Mouse (Mus musculus): Measurements from ENCODE around the gene Gm45021.

DNA sequence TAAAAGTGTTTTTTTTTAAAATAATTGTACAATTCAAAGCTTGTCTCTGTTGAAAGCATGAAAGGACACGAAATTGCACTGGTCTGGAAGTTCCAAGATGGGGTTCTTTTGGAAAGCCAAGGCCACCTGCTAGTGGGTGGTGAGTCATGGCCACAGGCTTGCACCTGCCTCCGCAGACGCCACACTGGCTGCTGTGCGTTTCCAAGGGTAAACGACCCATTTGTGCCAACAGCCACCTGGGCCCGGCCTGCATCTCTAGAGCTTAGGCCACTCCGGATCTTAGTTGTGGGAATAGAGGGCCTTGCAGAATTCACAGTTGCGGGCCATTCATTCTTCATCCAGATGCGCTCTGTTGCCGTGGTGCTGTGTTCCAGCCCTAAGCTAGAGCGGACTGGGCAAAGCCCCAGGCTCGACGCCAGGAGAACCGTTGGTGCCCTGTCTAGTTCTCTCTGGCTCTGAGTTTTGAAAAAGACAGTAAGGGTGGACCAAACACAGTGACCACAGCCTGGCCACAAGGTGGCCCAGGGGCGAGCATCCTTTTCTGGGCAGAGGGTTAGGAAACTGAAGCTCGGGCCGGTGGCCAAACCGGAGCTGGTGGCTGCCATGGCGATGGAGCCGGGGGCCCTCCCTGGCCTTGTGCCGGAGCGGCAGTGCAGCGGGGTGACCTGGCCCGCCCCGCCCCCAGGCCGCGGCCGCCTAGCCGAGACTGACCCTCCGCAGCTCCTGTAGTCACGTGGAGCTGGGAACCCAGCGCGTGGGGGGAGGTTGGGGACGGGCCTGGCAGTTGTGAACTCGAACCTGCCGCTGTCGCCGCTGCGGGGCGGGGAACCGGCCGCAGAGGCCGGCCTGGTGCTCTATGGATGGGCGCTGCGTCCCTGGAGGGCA, 4.0 kb downstream of the Gm45021 start, which contains the start of the genes Repin1 and Gm44965:
- TF ChIP-seq CTCF (IDR thresholded peaks at IDR 0.05; ENCODE audit: control insufficient read depth, insufficient read depth, insufficient read length) (no peak), FOSL1 (IDR thresholded peaks at IDR 0.05; ENCODE audit: insufficient read depth, low read length, poor library complexity, severe bottlenecking) (no peak)

Data from C2C12 (cell line).